Mouse (Mus musculus): ENCODE data around the gene Dpp4. TPM values are rescaled to one million over a fixed set of nuclear protein-coding genes. Genes with fewer than 3 reads are reported as not detected.

Dpp4 gene
- 23.9 TPM for polyA plus RNA-seq (2014; fragmentation: Illumina TruSeq; extraction: RNeasy Lipid Tissue Mini Kit (QIAGEN cat#74804))

GRCm38 (mm10) chr2:62412081-62412821 is at the start of gene Dpp4:
Dpp4 (minus strand) TSS chr2:62412231.

Other genes with a start within 250 kb of the Dpp4 start
- gene Gcg, start 71.4 kb upstream of the Dpp4 start, polyA plus RNA-seq (2014; fragmentation: Illumina TruSeq; extraction: RNeasy Lipid Tissue Mini Kit (QIAGEN cat#74804)): not detected
- 13.0 TPM for gene Fap, start 161.8 kb upstream of the Dpp4 start, polyA plus RNA-seq (2014; fragmentation: Illumina TruSeq; extraction: RNeasy Lipid Tissue Mini Kit (QIAGEN cat#74804))
- 32.4 TPM for gene Ifih1, start 234.0 kb upstream of the Dpp4 start, polyA plus RNA-seq (2014; fragmentation: Illumina TruSeq; extraction: RNeasy Lipid Tissue Mini Kit (QIAGEN cat#74804))